Mouse (Mus musculus): ENCODE results near the gene Add3. TPM values are rescaled to one million over a fixed set of nuclear protein-coding genes. Genes with fewer than 3 reads are reported as not detected.

Gene Add3
- 174 TPM for polyA plus RNA-seq (2017; shearing (Covaris generic))

DNA sequence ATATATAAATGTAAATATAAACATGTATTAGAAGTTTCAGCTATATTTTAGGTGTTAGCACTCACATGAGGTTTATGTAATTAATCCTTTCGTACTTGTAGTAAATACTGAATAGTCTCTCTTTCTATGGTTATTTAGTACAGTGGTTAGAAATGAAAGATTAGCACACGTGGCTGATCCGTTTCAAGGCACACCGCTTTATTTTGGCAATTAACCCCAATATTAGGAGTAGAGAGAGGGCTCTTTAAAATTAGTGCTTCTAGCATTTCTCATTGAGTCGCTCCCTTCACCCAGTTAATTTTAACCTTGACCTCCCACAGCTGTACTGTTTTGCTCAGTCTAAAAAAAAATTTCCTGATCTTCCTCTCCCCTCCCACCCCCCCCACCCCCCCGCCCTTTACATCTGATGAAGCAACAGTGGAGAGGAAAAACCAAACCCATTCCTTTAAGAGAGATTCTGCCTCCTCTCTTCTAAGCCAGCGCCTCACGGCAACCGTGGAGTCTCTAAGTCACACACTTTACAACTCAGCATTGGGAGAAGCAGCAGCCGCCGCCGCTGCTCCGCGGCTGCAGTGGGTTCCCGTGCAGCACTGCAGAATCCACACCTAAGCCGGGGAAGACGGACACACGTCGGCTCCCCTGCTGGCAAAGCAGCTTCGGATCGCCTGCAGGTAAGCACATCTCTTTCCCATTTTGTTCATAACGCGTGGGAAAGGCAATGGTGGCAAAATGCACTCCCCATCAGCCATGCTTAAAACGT lies at the start of gene Add3:
Gene Add3 (plus strand): TSS at position 400 of the 760 bp plus-strand sequence.

Other genes starting within 250 kb of the Add3 start
- gene Xpnpep1, start 100.2 kb upstream of the Add3 start, polyA plus RNA-seq (2017; shearing (Covaris generic)): 38.6 TPM
- gene Mxi1, start 170.1 kb downstream of the Add3 start, polyA plus RNA-seq (2017; shearing (Covaris generic)): 120 TPM
- not detected for gene Gm10197, start 231.3 kb downstream of the Add3 start, polyA plus RNA-seq (2017; shearing (Covaris generic))